Mouse (Mus musculus) thymus, adult 18-20 months (tissue): Measurements from ENCODE around the gene Tmtc4.

Experiments used
- DNase-seq, 2 experiments: peaks; one replicate each; pipeline ENCODE4 v3.0.0; 2022; ENCODE audit warnings: mixed read lengths in 2 of 2

Gene Tmtc4

DNA sequence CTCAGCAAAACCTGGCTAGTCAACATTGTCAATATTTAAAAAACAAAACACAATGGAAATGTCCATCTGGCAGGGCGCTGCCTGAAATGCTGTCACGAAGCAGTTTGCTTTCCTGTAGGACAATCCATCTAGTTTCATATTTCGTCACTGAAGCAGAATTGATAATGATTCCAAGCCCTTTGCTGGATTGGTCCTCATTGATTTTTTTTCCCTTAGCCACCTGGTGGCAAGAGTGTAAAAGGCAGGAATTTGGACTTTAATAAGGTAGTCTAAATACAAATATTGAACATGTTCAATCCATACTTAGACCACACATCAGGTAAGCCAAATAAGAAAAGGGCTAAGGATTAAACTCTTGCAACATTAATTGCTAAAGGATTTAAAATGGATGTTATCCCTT lies 82.7 kb downstream of the Tmtc4 start:
- no peak for DNase-seq

DNA sequence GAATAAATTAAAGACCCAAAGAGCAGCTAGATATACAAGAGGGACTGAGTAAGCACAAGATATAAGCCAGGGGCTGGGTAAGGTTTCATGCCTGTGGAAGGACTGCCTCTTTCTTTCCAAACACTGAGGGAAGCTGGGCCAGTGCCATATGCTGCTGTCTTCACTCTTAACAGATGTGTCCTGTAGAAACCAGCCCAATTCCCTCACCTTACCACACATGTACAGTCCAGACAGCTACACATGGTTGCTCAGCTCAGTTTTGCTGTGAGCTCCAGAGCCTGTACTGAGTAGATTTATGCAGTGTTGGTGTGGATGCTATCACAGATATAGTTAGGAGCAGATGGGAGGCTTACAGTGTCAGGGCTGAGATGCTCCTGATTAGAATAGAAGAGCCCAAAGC lies 83.2 kb downstream of the Tmtc4 start:
- DNase-seq: no peak

DNA sequence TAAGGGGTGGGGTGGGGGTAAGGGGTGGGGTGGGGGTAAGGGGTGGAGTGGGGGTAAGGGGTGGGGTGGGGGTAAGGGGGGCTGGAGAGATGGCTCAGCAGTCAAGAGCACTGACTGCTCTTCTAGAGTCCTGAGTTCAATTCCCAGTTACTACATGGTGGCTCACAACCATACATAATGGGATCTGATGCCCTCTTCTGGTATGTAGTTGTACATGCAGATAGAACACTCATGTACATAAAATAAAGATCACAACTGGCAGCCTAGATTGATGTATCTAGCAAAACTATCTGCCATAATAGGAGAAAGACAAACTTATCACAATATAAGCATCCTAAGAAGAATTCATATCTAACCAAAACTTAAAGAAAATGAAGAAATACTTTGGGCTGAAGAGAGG lies 85.3 kb downstream of the Tmtc4 start:
- no peak for DNase-seq

DNA sequence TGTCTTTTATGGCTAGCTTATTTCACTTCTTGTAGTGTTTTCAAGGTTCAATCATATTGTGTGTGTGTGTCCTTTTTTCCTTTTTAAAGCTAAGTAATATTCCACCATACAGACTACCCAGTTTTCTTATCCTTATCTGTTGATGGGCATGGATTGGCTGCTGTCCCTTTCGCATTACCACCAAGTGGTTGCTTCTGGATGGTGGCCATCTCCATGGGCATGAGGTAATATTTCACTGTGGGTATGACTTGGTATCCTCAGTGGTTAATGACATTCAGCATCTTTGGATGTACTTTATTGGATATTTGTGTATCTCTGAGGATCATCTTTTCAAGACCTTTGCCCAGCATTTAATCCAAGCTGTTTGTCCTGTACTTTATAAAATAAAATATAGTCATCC lies 87.7 kb downstream of the Tmtc4 start:
- no peak for DNase-seq

DNA sequence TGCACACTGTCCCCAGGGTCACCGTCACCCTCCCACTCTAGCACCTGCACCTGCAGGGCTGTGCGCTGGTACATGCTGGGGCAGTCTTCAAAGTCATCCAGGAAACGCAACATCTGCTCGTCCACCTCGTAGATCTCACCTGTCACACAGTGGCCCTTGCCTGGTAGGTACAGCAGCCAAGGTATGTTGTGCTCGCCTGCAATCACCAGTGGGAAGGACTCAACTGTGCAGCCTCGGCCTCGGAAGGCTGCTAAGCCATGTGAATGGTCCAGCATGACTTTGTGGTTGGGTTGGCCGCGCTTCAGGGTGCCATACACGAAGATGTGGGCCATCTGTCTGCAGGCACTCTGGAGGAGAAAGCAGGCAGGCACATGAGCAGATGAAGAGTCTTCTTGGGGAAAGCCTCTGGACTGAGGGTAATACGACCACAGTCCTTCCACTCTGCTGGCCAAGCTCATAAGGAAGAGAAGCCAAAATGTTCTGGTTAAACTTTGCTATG lies 92.3 kb downstream of the Tmtc4 start:
- DNase-seq: no peak

DNA sequence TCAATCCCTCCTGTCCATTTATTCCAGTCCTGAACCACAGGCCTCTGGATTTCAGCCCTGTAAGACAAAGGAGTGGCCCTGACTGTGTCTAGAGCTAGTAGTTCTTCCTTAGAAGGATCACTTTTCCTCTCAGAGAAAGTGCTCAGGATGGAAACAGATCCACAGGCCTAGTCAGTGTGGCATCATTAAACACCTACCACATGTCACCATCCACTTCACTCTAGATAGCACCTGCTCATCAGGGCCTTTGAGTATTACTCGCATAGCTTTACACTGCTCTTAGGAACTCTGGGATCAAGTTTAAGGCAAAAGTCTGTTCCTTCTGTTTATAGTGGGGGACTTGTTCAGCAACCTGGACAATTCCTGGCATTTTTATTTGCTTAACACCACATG lies 95.4 kb downstream of the Tmtc4 start:
- no peak for DNase-seq

DNA sequence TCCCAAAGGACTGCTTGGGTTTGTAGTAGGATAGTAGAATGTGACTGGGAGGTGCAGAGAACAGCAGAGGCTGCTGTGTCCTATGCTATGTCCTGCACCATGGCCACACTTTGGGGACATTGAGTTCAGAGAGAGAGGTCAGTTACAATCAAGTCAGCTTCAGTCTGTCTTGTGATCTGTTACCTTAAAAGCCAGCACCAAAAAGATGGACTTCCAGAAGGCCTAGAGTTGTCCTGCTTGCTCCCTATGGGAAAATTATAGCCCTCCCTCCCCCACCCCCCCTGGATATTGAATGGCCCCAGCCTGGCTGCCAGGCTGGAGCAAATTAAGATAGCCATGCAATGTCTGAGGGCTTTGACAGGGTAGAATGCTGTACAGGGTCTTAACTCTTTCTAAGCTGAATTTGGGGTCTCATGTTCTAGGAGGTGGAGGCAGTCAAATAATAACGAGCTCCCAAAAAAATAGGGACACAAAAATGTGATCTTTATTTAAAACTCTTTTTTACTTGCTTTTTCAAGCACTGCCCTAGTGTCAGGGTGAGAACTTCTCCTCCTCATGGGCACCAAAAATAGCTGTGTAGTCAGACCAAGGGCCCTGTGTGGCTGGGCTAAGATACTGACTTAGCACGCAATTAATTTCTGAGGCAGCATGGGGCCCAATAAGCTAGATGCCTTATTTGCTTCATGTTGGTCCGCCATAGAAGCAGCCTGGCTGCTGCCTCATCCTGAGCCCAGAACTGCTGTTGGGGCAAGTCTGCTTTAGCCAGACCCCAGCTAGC lies 95.9 kb downstream of the Tmtc4 start:
- DNase-seq: no peak

DNA sequence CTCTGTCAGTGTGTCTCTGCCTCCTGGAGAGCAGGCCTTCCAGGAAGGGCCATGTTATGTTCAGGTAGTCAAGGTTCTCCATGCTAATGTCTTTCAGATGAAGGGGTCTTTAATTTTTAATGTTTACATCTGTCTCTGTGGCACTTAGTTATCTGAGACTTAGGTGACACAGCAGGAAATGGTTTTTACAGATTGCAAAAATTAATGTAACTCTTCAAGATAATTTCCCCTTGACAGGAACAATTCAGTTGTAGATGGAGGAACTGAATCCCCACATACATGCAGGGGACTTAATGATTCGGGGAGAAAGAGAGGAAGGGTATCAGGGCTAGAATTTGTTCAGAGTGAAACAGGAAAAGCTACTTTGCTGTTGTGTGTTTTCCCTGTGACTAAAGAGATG lies 96.6 kb downstream of the Tmtc4 start:
- no peak for DNase-seq

DNA sequence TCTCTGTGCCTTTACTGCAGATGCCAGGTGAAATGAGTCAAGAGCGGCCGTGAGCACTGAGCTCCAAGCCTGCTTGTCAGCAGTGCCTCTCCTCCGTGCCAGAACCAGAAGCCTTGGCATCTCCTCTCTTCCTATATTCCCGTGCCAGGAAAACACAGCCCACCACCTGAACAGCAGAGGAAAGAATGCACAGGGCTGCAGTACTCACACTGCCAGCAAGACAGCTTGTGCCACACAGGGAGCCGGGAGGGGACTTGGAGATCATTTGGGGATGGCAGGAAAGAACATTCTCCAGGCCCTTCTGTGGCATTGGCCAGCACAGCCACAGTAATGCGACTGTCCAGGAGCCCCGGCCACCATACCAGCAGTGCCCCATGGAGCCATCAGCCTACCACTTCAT lies 97.9 kb downstream of the Tmtc4 start:
- no peak for DNase-seq

DNA sequence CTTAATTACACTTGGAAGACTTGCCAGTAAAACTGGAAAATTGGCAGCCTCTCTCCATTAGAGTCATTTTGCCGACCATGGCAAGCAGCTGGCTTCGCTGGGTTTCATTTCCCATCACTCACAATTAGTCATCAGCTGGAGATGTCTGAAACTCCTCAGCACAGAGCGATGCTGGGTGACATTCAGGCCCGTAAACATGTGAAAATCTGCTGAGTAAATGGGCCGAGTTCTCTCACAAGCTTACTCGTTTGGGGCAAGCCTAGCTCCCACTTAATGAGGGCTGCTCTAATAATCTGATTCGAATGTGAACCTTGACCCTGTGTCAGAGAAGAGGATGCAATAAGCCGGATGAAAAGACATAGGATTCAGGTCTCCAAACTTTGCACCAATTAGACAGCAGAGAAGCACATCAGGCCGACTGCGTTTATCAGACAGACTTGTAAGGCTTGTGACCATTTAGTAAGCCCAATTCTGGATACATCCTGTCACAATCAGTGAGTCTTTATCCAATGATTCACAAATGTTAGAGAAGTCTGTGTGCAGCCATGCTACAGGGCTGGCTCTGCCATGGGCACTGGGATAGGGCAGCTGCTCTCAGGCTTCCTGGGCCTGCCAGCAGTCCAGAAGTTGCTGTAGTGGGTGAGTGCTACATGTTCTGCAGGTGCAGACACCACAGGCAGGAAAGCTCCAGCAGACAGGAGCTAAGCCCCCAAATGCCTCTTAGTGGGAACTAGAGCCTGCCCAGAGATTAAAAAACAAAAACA lies 99.8 kb downstream of the Tmtc4 start:
- no peak for DNase-seq

DNA sequence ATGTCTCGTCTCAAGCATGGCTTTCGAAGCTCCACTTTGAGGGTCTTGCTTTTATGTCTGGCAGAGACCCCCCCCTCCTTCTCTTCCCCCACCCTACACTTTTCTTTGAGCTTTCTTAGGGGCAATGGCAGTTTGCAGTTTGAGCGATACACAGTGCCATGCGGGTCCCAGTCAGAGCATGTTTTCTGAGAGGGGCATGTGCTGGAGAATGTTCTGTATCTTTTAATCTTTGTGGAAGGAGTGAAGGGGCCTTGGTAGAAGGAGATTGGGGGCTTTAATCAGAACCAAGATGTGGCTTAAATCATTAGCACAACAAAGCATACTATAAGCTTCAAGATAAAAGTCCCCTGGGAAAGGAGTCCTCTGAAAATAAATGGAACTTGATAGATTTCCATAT lies 100.4 kb downstream of the Tmtc4 start:
- no peak for DNase-seq

DNA sequence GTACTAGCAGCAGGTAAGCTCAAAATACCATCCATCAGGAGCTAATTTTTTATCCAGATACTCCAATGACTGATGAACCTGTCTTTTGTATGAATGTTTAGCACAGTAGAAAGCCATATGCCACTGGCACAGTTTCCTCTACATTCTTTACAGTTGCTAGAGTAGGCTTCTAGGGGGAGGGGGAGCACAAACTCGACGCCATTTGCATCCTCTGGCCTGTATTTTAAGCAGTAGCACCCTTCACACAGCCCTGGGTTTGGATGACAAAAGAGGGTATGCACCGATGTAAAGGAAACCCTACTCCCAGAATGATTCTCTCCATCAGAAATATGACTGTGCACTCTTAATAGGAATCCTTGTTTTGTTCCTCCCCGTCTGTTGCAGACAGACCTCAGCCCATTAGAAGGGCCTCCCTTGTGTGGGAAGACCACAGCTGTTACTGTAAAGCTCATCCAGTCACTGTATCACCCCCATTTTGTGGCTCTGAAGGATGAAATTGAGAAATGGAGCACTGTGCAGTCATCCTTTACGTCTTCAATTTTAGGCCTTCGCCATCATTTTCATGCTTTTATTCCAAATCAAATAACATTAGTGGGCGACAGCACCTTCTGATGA lies 100.9 kb downstream of the Tmtc4 start:
- DNase-seq: no peak

DNA sequence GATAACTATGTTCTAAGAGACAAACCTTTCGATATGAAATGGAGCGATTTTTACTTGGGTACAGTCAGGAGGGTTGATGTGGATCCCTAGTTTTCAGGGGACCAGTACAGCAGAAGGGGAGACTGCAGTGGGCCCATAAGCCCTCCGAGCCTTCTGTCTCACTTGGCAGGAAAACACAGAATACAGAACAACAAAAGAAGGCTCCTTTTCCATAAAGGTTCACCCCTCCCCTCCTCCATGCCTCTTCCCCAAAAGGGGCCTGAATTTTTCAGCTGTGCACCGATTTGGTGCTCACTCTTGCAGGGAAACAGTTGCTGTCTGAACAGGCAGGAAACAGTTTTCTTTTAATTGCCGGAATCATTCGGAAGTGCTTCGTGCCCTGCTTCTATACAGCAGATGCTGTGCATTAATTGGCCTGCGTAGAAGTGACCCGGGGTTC lies 101.6 kb downstream of the Tmtc4 start:
- DNase-seq: no peak

DNA sequence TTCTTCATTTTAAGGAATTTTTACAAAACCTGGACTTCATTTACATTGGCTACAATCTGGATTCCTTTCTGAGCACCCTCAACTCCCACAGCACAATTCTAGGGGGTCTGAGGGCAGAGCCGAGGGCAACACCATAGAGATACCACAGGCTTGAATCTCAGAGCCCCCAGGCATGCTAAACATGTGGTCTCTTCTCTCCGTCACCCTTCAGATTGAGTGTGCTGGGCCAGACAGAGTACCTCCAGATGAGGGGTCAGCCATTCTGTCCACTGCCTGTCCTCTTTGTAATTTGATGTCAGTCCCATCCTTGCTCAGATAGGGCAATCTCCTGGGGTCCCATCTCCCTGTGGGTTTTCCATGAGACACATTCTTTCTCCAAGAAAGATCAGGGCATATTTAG lies 102.1 kb downstream of the Tmtc4 start:
- no peak for DNase-seq

DNA sequence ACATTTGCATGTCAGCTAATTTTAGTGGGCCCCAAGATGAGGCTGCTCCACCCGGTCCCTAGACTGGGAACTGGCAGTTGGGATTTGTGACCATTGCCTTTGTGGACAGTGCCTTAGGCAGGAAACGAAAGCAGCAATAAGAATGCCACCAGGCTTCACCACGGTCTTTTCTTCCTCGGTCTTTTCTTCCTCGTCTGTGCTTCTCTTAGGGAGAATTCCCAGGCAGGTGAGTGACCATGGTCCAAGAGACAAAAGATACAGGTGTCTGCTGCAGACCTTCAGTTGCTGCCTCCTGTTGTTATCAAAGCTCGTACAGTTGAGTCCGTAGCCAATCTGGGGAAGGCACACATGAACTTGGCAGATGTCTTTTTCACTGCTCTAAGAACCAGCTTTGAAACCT lies 103.5 kb downstream of the Tmtc4 start:
- no peak for DNase-seq

DNA sequence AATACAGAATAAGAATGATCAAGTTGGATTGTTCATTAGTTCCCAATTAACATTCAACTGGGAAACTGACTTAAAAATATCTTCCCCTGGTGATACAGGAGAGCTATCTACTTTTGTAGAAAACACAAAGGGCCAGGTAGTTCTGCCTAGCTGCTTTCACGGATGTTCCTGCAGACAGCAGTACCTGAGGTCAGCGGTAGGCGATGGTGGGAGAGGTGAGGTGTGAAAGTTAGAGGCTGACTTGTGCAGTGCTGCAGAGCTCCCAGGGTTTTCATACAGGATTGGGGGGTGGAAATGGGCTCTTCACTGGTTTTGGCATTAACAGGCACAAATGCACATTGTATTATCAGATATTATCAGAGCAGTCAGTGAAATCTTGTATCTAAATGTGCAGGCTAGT lies 106.0 kb downstream of the Tmtc4 start:
- no peak for DNase-seq

DNA sequence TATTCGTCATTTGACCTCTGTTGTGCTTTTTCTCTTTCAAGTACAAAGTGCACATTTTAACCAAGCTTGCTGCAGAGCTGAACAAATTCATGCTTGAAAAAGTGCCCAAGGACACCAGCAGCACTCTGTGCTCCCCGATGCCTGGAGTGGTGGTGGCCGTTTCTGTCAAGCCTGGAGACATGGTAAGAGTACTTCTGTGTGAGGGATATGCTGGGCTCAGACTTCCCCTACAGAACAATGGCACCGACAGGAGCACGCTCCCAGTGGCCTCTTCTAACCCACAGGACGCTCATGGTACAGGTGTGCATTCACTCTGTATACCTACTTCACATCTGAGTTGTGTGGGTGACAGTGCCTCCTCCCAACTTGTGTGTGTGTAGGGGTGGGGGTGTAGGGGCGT lies 107.1 kb downstream of the Tmtc4 start:
- no peak for DNase-seq

DNA sequence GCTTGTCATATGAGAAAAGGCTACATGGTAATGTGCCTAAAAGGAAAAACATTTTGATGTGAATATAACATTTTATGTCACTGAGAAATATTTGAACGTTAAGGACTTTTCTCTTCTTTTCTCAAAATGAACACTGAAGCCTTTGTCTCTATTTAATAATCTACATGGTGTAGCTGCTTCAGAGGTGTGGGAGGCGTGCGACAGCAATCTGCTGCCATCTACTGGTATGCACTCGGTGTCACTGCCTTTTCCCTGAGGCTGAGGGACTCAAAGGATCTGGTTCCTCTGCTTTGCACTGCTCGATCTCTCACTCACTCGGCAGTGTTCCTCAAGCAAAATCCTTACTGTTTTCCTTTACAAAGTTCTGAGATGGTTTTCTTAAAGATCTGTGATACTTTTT lies 107.7 kb downstream of the Tmtc4 start:
- DNase-seq: peak; percentile 20 to 30

DNA sequence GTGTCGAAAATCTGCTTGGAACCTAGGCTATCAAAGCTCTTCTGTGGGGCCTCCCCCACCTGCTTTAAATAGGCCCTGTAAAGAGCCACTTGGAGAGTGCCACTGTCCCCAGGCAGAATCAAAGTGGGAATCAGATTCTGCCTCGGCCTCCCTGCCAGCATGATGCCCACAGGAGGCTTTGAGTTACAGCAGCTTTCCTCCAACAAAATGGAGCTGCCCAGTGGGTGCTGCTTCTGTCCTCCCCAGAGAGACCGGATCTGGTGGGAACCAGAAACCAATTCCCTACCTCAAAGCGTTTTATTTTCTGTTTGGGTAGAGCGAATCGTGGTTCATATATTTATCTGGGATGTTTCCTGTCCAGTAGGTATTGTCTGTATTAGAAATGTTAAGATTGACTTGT lies 108.2 kb downstream of the Tmtc4 start:
- no peak for DNase-seq

DNA sequence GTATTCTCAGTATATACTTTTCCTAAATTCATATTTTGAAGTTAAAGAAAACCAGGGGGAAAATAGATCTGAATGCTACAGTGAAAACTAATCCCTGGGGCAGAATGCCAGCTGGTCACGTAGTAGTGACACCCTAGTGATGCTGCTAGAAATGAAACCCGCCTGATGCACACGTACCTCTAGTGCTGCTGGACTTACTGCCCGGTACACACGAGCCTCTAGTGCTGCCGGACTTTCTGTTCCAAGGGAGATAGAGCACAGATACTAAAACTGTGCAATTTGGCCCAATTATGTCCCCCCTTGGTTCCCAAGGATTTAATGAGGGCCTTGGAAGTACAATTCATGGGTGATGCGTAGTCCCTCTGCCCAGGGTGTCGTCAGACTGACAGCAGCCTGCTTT lies 108.8 kb downstream of the Tmtc4 start:
- no peak for DNase-seq

DNA sequence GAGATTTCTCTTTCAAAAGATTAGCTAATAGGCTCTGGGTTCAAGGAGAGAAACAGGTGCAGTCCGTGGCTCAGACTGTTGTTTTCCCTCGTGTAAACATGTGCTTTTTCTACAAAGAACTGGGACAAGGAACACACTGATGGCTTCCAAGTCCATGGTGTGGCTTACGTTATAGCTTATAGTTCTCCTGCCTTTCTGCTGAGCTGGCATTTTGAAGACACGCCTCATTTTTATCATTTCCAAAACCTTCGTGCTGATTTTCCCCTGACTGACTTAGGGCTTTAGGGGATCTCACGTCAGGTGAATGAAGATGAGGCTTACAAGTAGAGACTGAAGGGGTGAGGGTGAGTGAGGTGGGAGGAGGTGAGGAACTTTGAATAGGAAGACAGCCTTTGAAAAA lies 111.2 kb downstream of the Tmtc4 start:
- DNase-seq: no peak

DNA sequence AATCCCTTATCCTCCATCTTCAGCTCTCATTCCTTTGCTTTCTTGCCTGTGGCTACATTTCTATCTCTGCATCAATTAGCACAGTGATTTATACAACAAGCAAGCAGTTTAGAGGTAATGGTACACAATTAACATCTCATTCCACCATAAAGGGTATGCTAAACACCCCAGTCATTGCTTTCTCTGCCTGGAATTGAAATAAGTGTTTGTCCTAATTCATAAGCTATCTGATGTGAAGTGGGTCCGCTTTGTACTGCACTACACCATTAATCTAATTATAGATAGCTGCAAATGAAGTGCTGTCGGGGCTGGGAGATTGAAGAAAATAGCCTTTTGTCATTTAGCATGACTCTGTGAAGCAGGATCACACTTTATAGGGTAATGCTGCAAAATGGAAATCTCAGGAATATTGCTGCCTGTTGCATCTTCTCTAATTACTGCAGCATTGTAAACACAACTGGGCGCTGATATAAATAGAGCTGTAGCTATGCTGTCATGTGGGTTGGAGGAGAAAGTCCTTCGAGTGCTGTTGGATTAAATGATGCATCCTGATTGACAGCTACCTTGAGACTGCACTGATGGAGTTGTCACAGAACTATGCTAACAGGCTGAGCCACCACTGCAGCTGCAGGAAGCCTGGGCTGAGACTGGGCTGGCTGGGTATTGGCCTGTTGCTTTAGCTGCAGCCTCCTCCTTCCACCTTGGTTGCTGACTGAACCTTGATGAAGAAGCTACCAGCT lies 111.8 kb downstream of the Tmtc4 start:
- DNase-seq: no peak

DNA sequence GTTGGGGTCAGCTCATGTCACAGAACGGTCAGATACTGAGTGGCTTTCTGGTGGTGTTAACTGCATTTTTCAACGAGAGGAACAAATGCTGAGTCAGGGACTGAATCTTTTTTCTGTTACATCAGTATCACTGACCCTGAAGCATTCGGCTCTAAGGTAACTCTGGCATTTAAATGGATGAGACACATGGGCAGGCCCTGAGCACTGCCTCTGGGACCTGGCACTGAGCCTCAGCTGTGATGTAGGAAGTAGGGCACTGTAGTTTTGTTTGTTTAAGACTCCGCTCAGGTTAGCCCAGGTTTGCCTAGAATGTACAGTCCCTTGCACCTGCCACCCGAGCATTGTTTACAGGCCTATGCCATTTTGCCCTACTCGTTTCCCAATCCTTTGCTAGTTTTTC lies 114.0 kb downstream of the Tmtc4 start:
- no peak for DNase-seq
